Mouse (Mus musculus) olfactory bulb, adult 2 months (tissue): ENCODE data around the gene Fam166b.

Source experiments
- CTCF ChIP-seq: fragments of 200-500 bp; IDR thresholded peaks from 2 replicates; pipeline ENCODE4 v1.5.1; 2012; ENCODE audit warnings: low read depth, mild to moderate bottlenecking, low read length, moderate library complexity; ENCODE audit not compliant: insufficient read depth
- POLR2A ChIP-seq: fragments of 200-500 bp; IDR thresholded peaks from 2 replicates; pipeline ENCODE4 v1.6.1; 2012; ENCODE audit warnings: mild to moderate bottlenecking, low read depth, low read length, moderate library complexity; ENCODE audit not compliant: insufficient read depth

DNA sequence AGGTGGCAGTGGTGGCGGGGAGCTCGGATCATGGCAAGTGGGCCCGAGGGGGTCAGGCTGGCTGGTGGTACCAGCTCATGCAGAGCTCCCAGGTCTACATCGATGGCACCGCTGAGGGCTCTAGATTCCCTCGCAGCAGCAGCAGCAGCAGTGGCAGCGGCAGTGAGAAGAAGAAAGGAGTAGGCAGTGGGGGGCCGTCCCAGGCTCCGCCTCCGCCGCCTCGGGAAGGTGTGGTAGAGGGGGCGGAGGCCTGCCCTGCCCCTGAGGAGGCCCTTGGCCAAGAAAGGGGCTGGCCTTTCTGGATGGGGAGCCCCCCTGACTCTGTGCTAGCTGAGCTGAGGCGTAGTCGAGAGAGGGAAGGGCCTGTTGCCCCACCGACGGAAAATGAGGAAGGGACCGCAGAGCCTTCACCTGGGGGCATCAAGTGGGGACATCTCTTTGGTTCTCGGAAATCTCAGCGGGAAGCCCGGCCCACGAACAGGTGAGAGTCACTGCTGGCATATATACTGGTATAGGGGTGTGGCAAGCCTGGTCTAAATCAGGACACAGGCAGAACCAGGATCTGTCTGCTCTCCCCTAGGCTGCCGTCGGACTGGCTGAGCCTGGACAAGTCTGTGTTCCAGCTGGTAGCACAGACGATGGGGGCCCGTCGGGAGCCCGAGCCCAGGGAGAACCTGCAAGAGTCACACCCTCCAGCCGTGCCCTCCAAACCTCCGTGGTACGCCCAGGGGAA lies 3.1 kb downstream of the Fam166b start:
- TF ChIP-seq CTCF, result no peak
- TF ChIP-seq POLR2A, result no peak
